Mouse (Mus musculus) cortical plate, adult 2 months (tissue): ENCODE measurements around the gene Tmem150a.

ENCODE experiments used
- CTCF ChIP-seq: fragments of 200-500 bp; IDR thresholded peaks from 2 replicates; pipeline ENCODE4 v1.5.1; 2011; ENCODE audit warnings: mild to moderate bottlenecking, control low read depth, low read length; ENCODE audit not compliant: insufficient read depth; ENCODE audit errors: extremely low read depth
- POLR2A ChIP-seq: fragments of 200-500 bp; IDR thresholded peaks from 2 replicates; pipeline ENCODE4 v1.6.1; 2011; ENCODE audit warnings: mild to moderate bottlenecking, low read length, control low read depth; ENCODE audit not compliant: insufficient read depth; ENCODE audit errors: extremely low read depth

- no peak for TF ChIP-seq POLR2A
- TF ChIP-seq CTCF: no peak
These were observed 15.9 kb downstream of the Tmem150a start for GRCm38 (mm10) chr6:72371147-72371546.
